Mouse (Mus musculus) gastrocnemius, postnatal 4 days (tissue): ENCODE data around the gene Pdcl3. TPM values are rescaled to one million over a fixed set of nuclear protein-coding genes. Genes with fewer than 3 reads are reported as not detected.

Source experiments
- DNase-seq, 2 experiments: peaks; one replicate each; pipeline ENCODE4 v3.0.0; 2021 to 2022; ENCODE audit warnings: low spot score in 2 of 2, mixed read lengths in 2 of 2
- long read RNA-seq, 2 experiments: library from polyadenylated mRNA; stranded (forward); transcript quantifications; one replicate each; pipeline ENCODE4 v2.0.0; 2021
- total RNA-seq, 2 experiments: library from RNA; stranded (reverse); gene quantifications; 2 replicates each; pipeline ENCODE4 v1.2.3; 2021

Pdcl3 gene
- total RNA-seq: 10 to 100 TPM; 87.1 to 93.4 TPM
- long read RNA-seq, experiment 1, transcript Pdcl3-201 (6 exons, 3,914 nt): major isoform, 85 of 90 reads
- long read RNA-seq, experiment 1, partial matches to known transcripts: 2 of 90 reads
- long read RNA-seq, experiment 1, other reads (novel, unspliced or antisense): 3 of 90 reads
- long read RNA-seq, experiment 2, transcript Pdcl3-201 (6 exons, 3,914 nt): major isoform, 76 of 78 reads
- long read RNA-seq, experiment 2, partial matches to known transcripts: 0 of 78 reads
- long read RNA-seq, experiment 2, other reads (novel, unspliced or antisense): 2 of 78 reads

GRCm38 (mm10) chr1:38985308-38985707 is at the start of gene Pdcl3:
Pdcl3 (plus strand) TSS chr1:38985608.
- no peak for DNase-seq

GRCm38 (mm10) chr1:38936780-38937179 is 48.6 kb upstream of the Pdcl3 start:
- no peak for DNase-seq

GRCm38 (mm10) chr1:38938849-38939248 is 46.6 kb upstream of the Pdcl3 start, which contains the start of gene Nms:
Nms (plus strand) TSS chr1:38939149.
- no peak for DNase-seq

GRCm38 (mm10) chr1:38939608-38940007 is 45.8 kb upstream of the Pdcl3 start:
- peak in 1 of 2 experiments; percentile 20 for DNase-seq

- DNase-seq: no peak
These were observed 29.0 kb upstream of the Pdcl3 start for GRCm38 (mm10) chr1:38956457-38956856.

GRCm38 (mm10) chr1:38969116-38969515 is 16.3 kb upstream of the Pdcl3 start:
- no peak for DNase-seq

GRCm38 (mm10) chr1:38971712-38972111 is 13.7 kb upstream of the Pdcl3 start:
- DNase-seq: no peak

- DNase-seq: no peak
These were observed 12.3 kb upstream of the Pdcl3 start for GRCm38 (mm10) chr1:38972986-38973592.

- DNase-seq: no peak
These were observed 5.5 kb upstream of the Pdcl3 start for GRCm38 (mm10) chr1:38979953-38980352.

- no peak for DNase-seq
These were observed 1.5 kb upstream of the Pdcl3 start for GRCm38 (mm10) chr1:38983870-38984269.

GRCm38 (mm10) chr1:38987080-38987864 is 1.9 kb downstream of the Pdcl3 start:
- DNase-seq: peak; percentile 90 to 93

- no peak for DNase-seq
These were observed 2.4 kb downstream of the Pdcl3 start for GRCm38 (mm10) chr1:38987865-38988211.

- no peak for DNase-seq
These were observed 2.9 kb downstream of the Pdcl3 start for GRCm38 (mm10) chr1:38988357-38988756.

- no peak for DNase-seq
These were observed 7.0 kb downstream of the Pdcl3 start for GRCm38 (mm10) chr1:38992365-38992764.

GRCm38 (mm10) chr1:39001106-39001505 is 15.7 kb downstream of the Pdcl3 start:
- peak; percentile 49 to 75 for DNase-seq

- no peak for DNase-seq
These were observed 20.4 kb downstream of the Pdcl3 start for GRCm38 (mm10) chr1:39005751-39006354.

- no peak for DNase-seq
These were observed 21.7 kb downstream of the Pdcl3 start for GRCm38 (mm10) chr1:39006830-39007829.

GRCm38 (mm10) chr1:39010583-39011021 is 25.2 kb downstream of the Pdcl3 start:
- peak in 1 of 2 experiments; percentile 57 for DNase-seq

GRCm38 (mm10) chr1:39012576-39012975 is 27.2 kb downstream of the Pdcl3 start:
- DNase-seq: no peak

GRCm38 (mm10) chr1:39013843-39014242 is 28.4 kb downstream of the Pdcl3 start:
- no peak for DNase-seq
